Mouse (Mus musculus) kidney, adult 2 months (tissue): ENCODE measurements around the gene Mical1.

Experiments used
- CTCF ChIP-seq: fragments of 200-500 bp; conservative IDR thresholded peaks from 2 replicates; pipeline ENCODE4 v1.5.1; 2011; ENCODE audit warnings: low read depth, mild to moderate bottlenecking, control low read depth, low read length, moderate library complexity, mixed read lengths; ENCODE audit not compliant: insufficient read depth, insufficient read length
- POLR2A ChIP-seq: fragments of 200-500 bp; IDR thresholded peaks from one replicate; pipeline ENCODE4 v1.6.1; 2011; ENCODE audit warnings: low read depth, low read length, control low read depth

DNA sequence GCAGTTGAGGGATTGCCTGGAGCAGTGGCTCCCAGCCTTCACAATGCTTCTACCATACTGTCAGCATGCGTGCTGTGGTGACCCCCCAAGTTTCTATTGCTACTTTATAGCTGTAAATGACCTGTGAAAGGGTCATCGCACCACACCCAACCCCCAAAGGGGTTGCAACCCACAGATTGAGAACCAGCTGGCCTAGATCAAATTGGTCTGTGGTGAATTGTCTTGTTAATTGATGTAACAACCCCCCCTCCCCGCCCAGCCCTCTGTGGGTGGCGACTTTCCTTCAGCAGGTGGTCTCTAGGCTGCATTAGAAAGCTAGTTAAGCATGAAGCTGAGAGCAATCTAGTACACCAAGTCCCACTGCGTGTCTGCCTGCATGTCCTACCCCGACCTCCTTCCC, 8.8 kb upstream of the Mical1 start:
- TF ChIP-seq CTCF (no peak), POLR2A (no peak)
